Mouse (Mus musculus): ENCODE results near the gene Aldh1a2. TPM values are rescaled to one million over a fixed set of nuclear protein-coding genes. Genes with fewer than 3 reads are reported as not detected.

Gene Aldh1a2
- total RNA-seq, 2 experiments from 2014 or later, result 29.3 to 35.4 TPM

DNA sequence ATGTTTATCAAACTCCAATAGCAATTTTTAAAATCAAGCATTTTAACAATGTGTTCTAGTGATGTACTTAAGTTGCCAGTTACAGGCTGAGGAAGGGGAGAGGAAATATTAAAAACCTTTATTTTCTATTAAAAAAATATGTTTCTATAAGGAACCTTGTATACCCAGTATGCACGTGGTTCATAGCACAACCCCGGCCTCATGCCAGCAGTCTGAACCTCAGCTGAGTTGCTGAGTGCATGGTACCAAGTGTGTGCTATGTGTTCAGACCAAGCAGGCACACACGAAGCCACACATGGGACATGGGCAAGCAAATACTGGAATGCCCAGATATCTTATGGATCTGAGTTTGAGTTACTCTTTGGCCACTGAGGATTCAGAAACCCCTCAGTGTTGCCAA, 74.2 kb downstream of the Aldh1a2 start:
- no peak for DNase-seq

DNA sequence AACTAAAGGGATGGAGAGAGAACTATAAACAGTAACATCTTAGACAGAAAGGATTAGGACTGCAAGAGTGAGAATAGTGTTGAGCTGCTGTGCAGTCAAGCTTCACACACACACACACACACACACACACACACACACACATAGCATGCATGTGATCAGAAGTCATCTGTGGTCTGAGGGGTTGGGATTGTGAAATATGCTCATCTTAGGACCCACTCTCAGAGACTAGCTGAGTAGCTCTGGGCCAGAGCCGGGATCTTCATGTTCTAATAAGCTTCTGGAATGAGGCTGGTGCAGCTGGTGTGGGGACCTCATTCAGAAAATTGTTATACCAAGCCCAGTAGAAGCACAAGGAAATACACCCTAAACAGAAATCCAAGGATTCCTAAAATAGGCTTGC, 75.1 kb downstream of the Aldh1a2 start:
- no peak for DNase-seq

DNA sequence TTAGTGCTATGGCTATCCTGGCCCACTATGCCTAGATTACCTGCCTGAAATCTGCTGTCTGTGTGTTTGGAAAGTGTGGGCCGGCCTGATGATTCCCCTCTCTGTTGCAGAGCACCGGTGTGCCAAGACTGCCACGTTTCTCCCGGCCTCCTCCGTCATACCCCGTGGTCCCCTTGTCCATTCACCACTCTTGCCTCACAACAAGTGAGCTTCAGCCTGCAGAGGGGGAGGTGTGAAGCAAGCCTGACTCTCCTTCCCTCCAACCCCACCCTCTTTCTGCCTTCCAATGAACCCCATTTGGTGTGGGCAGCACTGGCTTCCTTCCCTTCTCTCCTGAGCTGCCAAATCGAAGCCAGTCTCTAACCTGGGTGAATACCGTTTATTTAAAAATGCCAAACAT, 79.9 kb downstream of the Aldh1a2 start:
- no peak for DNase-seq

DNA sequence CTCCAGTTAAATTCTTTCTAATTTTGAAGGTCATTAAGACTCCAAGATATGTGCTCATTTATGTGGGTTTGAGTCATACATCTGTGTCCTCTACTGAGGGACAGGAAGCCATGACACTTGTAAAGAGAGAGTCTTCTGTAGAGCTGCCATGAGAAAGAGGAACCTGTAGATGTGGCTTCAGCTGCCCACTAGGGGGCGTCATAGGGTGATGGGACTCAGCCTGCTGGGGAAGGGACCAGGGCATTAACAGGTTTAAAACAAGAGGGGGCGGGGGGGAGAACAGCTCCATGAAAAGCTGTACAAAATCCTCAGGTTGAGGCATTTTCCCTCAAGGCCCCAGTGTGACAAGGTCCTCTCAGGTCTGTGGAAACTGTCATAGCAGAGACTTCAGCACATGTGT, 88.0 kb downstream of the Aldh1a2 start:
- DNase-seq, result no peak

DNA sequence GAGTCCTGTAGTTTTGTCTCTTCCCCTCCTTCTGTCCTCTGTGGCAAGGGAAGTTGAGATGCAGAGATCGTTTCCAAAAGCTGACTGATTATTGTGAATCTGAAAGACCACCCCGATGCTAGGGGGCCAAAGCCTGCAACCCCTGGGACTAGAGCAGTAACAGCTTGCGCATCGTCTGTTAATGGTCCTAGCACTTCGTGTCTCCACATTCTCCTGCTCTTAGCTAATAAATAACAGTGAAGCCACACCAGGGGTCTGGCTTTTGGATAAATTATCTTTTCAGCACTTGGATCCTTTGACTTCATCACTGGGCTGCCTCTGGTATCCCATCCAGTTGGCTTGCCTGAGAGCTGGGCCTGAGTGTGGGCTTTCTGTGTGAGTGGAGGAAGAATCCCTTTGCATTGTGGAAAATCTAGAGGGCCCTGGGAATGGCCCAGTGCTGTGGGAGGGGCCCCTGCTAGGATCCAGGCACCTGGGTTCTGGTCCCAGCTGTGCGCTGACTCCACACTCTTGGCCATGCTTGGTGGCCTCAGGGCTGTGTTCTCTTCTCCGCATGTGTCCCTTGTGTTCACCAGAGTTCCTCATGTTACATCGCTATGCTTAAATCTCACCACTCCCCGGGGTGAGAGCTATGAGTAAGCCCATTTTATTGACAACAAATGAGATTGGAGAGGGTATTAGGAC, 91.7 kb downstream of the Aldh1a2 start:
- DNase-seq, result no peak

DNA sequence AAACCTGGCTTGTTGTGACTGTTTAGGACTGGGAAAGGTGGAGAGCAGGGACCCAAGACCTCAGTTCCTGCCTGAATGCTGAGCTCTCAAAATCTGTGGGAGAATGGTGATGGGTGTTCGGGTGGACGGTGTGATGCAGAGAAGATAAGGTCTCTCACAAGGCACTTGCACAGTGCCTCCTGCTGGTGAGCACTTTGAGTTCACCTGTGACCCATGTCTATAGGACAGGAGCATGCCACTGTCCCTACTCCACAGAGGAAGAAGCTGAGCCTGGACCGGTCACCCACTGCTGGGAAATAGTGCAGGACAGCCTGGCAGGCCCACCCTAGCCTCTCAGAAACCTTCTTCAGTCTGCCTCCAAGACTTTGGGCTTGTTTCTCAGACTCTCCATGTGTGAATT, 100.4 kb downstream of the Aldh1a2 start:
- DNase-seq, result no peak

DNA sequence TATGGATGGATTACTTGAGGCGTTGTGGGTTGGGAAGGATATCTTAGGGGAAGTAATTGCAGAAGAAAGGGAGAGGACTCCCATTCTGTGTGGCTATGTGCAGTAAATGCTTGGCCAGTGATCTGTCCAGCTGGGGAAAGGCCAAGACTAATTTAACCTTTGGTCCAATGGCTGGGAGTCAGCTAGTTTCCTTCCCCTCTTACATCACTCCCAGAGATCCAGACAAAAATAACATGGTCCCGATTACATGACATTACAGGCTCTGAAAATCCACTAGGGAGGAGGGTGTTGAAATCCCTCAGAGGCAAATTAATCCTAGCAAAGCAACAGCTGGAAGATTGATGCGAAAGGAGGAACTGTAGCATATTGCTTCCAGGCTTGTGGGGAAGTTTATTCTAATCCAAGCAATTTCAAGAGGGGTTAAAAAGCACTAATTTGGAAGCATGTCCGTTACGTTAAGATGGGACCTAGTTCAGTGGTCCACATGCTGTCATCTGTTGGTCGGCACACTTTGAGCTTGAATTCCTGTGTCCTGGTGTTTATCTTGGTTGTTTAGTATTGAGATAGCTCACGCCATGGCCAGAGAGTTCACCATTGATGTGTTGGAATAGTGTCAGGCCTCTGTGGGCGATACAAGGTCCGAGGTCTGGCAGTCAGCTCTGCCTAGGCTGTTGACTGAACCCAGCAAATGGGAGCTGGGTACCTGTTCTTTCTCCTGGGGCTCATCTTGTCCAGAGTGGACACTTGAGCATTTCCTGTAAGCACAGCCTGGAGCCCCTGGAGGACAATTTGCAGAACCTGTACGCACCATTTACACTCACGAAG, 101.7 kb downstream of the Aldh1a2 start:
- DNase-seq, result peak; percentile 67

DNA sequence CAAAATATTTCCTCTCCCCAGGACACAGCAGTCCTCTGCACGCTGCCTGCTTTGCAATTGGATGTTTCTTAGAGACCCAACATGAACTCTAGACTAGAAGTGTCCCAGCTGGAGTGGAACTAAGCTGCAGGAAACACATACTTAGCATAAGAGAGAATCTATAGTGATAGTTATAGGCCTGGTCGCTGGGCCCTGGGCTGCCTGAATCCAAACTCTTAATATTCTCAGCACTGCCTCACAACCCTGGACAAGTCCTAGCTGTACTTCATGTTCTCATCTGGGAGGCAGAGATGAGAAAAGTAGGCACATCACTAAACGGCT, 102.3 kb downstream of the Aldh1a2 start:
- no peak for DNase-seq

DNA sequence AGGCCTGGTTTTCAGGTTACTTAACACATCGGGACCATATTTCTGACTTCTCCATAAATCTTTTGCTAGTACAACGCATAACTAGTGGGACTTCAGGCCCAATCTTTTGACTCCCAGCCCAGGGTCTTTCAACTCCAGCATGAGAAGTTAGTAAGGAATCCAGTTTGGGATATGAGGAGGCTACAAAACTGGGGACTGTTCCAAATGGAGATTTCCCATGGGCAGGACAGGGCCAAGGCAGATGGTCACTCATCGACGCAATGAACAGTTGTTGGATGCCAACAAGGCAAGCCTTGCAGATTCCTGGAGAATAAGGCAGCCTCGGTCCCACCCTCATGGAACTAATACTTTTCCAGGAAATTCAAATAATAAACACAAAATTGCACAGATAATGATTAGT, 104.2 kb downstream of the Aldh1a2 start:
- DNase-seq, result no peak

DNA sequence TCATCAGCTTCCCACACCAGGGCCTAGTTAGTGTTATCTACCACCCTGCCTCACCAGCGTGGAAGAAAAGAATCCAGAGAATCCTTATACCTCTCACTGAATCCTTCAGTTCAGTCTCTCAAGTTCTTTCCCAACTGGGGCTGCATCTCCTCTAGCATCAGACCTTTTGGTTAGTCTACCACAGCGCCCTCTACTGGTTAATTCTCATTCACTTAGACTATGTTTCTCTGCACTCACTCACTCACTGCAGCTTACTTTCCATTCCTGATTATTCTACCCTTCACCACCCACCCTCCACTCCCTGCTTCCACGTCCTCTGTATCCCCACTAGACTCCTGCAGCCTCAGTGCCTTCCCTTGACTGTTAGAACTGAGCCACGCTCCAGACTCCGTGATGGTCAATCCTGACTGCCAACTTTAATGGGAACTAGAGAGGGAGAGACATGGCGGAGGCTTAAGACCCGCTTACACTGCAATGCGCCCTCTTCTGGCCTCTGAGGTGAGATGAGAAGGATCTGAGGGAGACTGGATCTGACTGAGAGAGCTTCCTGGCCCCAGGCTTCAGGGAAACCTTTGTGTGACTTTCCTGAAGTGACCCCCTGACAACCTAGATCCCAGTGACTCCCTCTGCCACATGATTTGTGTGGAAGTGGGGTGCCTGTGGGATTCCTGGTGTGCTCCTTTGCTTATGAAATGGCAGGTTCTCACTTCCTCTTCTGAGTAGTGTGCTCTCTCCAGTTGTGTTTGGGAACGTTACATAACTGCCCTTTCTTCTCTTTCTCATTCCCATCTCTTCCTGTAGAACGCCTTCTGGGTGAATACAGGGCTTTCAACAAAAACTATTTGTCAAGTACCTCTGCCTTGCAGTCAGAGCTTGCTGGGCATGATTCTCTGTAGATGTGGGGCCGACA, 104.9 kb downstream of the Aldh1a2 start:
- peak; percentile 38 for DNase-seq

DNA sequence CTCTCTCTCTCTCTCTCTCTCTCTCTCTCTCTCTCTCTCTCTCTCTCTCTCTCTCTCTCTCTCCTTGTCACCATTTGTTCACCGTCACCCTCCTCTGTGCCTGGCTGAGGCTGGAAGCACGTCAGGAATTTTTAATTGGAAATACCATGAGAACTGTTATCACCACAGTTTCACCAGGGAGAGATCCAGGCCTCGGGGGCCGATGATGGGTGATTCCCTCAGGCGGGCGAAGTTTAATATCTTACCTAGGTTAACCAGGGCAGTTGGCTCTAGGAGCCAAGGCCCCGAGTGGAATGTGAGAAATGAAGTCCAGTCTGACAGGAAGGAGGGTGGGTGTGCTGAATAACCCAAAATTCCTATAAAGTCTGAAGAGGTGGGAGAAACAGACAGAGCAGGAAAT, 105.8 kb downstream of the Aldh1a2 start:
- DNase-seq, result no peak

DNA sequence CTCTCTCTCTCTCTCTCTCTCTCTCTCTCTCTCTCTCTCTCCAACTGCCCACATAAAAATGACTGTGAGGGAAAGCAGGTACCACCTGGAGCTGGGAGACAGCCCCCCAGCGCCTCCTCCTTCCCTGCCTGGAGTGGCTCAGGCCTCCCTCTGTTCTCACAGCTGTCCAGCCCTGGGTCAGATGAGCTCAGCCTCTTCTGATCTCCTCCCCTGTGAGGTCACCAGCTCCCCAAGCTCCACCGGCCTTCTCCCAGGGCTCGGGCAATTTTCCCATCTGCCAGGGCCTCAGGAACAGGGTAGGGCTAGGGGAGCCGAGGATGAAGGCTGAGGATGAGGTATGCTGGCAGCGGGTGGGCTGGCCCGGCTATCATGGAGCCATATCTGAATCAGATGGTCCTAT, 106.3 kb downstream of the Aldh1a2 start:
- DNase-seq, result no peak

DNA sequence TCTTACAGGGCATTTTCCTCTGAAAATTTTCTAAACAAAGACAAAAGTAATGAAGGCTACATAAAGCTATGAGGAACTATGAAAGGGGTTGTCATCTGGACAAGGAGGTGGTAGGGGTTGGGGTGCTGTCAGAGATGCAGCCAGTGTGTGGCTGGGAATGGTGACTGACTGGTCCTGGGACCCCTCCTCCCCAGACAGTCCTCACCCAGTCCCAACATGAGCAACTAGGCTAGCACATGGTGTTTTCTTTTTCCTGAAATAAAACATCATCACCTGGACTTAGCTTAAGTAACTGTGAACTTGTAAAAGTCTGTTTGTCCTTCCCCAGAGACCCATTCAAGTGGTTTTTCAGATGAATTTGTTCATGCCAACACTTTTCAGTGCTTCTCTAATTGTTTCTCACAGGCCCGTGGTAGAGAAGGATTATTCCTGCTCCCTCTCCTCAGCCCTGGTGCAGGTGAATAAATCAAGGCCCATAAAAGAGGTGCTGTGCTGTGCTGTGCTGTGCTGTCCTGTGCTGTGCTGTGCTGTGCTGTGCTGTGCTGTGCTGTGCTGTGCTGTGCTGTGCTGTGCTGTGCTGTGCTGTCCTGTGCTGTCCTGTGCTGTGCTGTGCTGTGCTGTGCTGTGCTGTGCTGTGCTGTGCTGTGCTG, 107.8 kb downstream of the Aldh1a2 start:
- DNase-seq, result no peak

DNA sequence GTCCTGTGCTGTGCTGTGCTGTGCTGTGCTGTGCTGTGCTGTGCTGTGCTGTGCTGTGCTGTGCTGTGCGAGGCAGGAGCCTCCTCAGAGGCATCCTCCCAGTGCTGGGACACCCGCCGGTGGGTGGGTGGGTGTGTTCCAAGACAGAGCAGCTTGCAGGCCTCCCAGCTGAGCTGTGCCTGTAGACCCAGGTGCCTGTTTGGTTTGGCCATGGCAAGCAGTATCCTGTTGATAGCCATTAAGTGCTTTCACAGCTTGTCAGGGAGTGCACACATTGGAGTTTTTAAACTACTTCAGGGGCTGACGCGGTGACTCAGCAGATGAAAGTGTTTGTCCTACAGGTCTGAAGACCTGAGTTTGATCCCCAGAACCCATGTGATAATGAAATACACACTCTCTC, 108.5 kb downstream of the Aldh1a2 start:
- DNase-seq, result no peak

DNA sequence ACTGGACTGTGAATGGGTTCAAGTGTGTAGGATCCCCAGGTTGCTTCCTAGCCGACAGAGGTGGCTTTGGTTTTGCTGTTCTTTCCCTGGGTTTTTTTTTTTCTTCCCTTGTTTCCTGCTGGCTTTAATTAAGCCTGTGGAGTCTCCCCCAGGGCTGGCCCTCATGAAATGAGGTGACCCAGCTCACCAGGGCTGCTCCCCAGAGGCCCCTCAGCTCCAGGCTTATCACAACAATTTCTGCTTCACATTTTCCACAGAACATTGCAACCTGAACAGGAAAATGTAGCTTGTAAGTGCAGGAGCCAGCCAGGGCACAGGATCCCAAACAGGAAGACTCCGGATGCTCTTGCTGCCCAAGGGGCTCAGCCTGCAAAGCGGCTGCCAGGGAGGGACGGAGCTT, 110.7 kb downstream of the Aldh1a2 start:
- DNase-seq, result no peak

DNA sequence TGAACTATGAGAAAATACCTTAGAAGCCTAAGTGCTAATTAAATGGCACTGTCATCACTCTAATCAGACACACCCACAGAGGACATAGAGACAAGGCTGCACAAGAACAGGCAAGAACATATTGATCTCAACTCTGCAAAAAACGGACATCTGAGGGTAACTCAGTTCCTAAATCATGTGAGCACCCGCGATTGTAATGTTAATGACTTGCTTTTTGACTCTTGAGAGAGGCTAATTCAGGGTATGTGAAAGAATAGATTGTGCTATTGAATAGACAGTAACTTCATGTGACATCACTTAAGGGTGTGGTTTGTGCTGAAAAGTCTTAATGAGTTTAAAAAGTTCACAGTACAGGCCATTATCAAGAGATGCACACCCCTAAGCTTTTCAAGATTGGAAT, 116.1 kb downstream of the Aldh1a2 start:
- no peak for DNase-seq

DNA sequence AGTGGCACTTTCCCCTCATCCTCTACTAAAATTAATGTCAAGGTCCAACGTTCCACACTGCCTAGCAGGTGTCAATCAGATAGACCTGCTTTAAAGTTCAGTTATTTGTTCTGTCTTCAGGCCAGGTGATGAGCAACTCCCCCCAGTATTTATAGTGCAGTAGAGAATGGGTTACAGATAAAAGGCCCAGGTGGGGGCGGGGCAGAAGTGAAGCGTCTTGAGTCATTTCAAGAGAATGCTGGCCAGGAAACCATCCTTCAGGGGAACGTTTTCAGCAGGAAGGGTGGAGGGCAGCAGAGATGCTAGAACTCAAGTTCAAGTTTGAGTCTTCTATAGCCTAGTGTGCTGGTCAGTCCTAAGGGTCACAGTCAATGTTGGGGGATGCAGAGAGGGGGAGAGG, 121.1 kb downstream of the Aldh1a2 start:
- DNase-seq, result no peak

DNA sequence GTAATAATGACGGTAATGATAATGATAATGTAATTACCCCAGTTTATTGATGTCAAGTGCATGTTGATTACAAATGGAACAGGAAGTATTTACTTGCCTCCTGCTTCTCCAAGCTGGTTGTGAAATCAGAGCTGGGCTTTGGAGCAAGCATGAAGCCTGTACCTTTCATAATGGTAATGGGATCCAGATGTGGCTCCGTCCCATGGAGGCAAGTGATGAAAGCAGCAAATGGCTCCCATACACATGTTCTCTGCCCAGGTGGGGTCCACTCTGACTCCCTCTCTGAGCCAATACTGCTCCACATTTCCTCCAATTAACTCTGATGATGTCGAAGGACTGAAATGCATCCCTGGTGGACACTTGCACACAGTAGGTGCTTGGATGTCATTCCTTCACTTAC, 121.8 kb downstream of the Aldh1a2 start:
- DNase-seq, result no peak

DNA sequence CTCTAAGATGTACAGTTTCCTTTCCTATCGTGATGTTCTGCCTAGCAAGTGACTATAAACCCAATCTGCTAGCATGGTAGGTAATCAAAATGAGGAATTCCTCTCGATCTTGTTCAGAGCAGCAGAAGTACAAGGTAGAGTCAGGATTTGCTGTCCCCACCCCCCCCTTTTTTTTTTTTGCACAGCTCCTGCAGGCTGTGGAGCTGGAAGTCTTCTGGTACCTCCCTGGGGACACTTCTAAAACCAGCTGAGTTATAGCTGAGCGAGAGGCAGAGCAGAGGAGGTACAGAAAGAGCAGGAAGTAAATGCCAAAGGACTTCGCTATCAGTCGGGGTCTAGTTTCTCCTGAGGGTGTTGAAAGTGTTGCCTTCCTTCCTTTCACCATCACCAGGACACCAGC, 124.5 kb downstream of the Aldh1a2 start:
- no peak for DNase-seq

Data from adrenal gland, postnatal 10 days (tissue).